24 mouse cellular contexts compared by ENCODE assay signal in the genomic region with DNA sequence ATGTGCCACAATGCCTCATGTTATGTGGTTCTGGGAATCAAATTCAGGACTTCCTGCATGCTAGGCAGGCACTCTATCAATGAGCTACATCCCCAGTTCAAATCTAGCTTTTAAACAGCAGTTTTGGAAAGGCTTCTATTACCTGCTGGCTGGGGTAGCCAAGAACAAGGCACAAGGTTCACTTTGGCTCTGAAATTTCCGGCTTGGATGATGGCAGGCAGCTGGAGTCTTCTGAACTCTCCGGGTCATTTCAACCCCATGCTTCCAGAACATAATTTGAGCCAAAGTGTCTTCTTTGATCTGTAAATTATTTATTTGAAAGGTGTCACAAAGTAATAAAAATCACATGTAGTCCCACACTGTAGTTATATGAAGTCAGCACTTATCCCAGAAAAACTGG. TPM values are rescaled to one million over a fixed set of nuclear protein-coding genes. Genes with fewer than 3 reads are reported as not detected.
DNase-seq lines count a peak whose midpoint lies in the region; ATAC-seq lines count a peak whose summit lies in the region.
"Had no signal": no experiment of that assay in that cellular context is flagged by ENCODE, and none has a peak within 500 bp of the region (broad histone marks: within the 10 kb centered on the region; RNA-seq: fewer than 3 reads in every experiment).

No protein-coding gene starts in this region.

- ATAC-seq in kidney, embryonic 14.5 days (ENCODE audit: low FRiP score, low TSS enrichment), result no peak
- no peak for ATAC-seq in kidney, embryonic 15.5 days (replicated peaks; ENCODE audit: low FRiP score)
- ATAC-seq: activated CD4-positive, CD25-positive, alpha-beta regulatory T cell, adult 4 months; forebrain, embryonic 13.5 days; forebrain, embryonic 16.5 days had no signal

- DNase-seq in kidney, adult 11 months, result peak; percentile 82
- DNase-seq in kidney, adult 9 months, result peak; percentile 92
- peak; percentile 22 for DNase-seq in kidney, postnatal 10 days
- peak; percentile 62 to 82 for DNase-seq in kidney, postnatal 36 days
- no peak for DNase-seq in cerebellum, postnatal 10 days
- DNase-seq: adrenal gland, adult 8-10 months; adrenal gland, postnatal 25 days; cerebellum, adult 11-12 months; cerebellum, adult 8-10 months; cerebellum, postnatal 14 days; gastrocnemius, postnatal 10 days; gastrocnemius, postnatal 36 days; heart, adult 2 months; heart, postnatal 14 days; heart, postnatal 4 days had no signal

- WGBS in kidney, embryonic 14.5 days, result 42% methylated on average over 2 of the region's 2 CpGs
- WGBS in kidney, embryonic 15.5 days, result 41% methylated on average over 2 of the region's 2 CpGs

- no peaks in the 10 kb centered on the region for H3K36me3 ChIP-seq in kidney, embryonic 14.5 days (ENCODE audit: control insufficient read depth, insufficient read depth, low read length)
- H3K36me3 ChIP-seq in kidney, embryonic 15.5 days, result no peaks in the 10 kb centered on the region
- H3K36me3 ChIP-seq: forebrain, embryonic 10.5 days; heart, embryonic 10.5 days; heart, embryonic 13.5 days had no signal

- H3K4me3 ChIP-seq in kidney, embryonic 14.5 days (ENCODE audit: low read length), result no peak overlapping the region
- H3K4me3 ChIP-seq in kidney, embryonic 15.5 days (replicated peaks), result no peak overlapping the region
- H3K4me3 ChIP-seq: forebrain, embryonic 10.5 days; forebrain, embryonic 13.5 days; heart, adult 2 months; heart, embryonic 10.5 days; heart, embryonic 13.5 days had no signal

- no peaks in the 10 kb centered on the region for H3K9me3 ChIP-seq in kidney, embryonic 14.5 days (ENCODE audit: control insufficient read depth, low read length)
- H3K9me3 ChIP-seq in kidney, embryonic 15.5 days (replicated peaks), result no peaks in the 10 kb centered on the region
- H3K9me3 ChIP-seq: forebrain, embryonic 10.5 days; forebrain, embryonic 13.5 days; heart, embryonic 10.5 days; heart, embryonic 13.5 days had no signal

- no peaks in the 10 kb centered on the region for H3K27me3 ChIP-seq in kidney, embryonic 14.5 days (ENCODE audit: control insufficient read depth, insufficient read depth, low read length)
- H3K27me3 ChIP-seq in kidney, embryonic 15.5 days, result no peaks in the 10 kb centered on the region
- H3K27me3 ChIP-seq: forebrain, embryonic 13.5 days had no signal

- no peak overlapping the region for H3K27ac ChIP-seq in kidney, embryonic 14.5 days (ENCODE audit: low read depth, low read length)
- H3K27ac ChIP-seq in kidney, embryonic 15.5 days, result no peak overlapping the region
- H3K27ac ChIP-seq: forebrain, embryonic 10.5 days; forebrain, embryonic 13.5 days; heart, adult 2 months; heart, embryonic 10.5 days; heart, embryonic 13.5 days had no signal

- H3K4me1 ChIP-seq in kidney, embryonic 14.5 days (ENCODE audit: control insufficient read depth, insufficient read depth, low read length), result 0 out of 2 replicates have a peak, but pooled peaks cover under 1% of the 10 kb centered on the region
- H3K4me1 ChIP-seq in kidney, embryonic 15.5 days, result 0 out of 2 replicates have a peak, but pooled peaks cover 2% of the 10 kb centered on the region
- H3K4me1 ChIP-seq: forebrain, embryonic 13.5 days; heart, embryonic 13.5 days had no signal

- no peak overlapping the region for H3K4me2 ChIP-seq in kidney, embryonic 14.5 days (replicated peaks; ENCODE audit: low read depth, low read length)
- H3K4me2 ChIP-seq in kidney, embryonic 15.5 days, result no peak overlapping the region
- H3K4me2 ChIP-seq: forebrain, embryonic 13.5 days; heart, embryonic 13.5 days had no signal

- no peak overlapping the region for H3K9ac ChIP-seq in kidney, embryonic 14.5 days (ENCODE audit: low read depth, low read length)
- no peak overlapping the region for H3K9ac ChIP-seq in kidney, embryonic 15.5 days
- H3K9ac ChIP-seq: forebrain, embryonic 13.5 days; heart, embryonic 13.5 days had no signal

RNA-seq across cellular contexts. Expression of a gene that starts 4.7 kb away (rescaled TPM):
- polyA plus RNA-seq in kidney, embryonic 14.5 days (2014; fragmentation: Nextera tagmentation; extraction: Ambion mirVana), result 1.2 and 3.2 TPM in 2 replicates
- polyA plus RNA-seq in kidney, embryonic 15.5 days (2015; fragmentation: Nextera tagmentation; extraction: Ambion mirVana), result 21.6 and 26.5 TPM in 2 replicates
- polyA plus RNA-seq: activated CD4-positive, CD25-positive, alpha-beta regulatory T cell, adult 4 months; forebrain, embryonic 10.5 days; heart, adult 2 months; heart, embryonic 13.5 days; heart, embryonic 16.5 days had no signal

RNA-seq across cellular contexts. Expression of a gene that starts 22.1 kb away (rescaled TPM):
- polyA plus RNA-seq in kidney, embryonic 14.5 days (2014; fragmentation: Nextera tagmentation; extraction: Ambion mirVana), result 1.7 and 3.9 TPM in 2 replicates
- 6.8 and 8.3 TPM in 2 replicates for polyA plus RNA-seq in kidney, embryonic 15.5 days (2015; fragmentation: Nextera tagmentation; extraction: Ambion mirVana)

RNA-seq across cellular contexts. Expression of a gene that starts 50.5 kb away (rescaled TPM):
- polyA plus RNA-seq in kidney, embryonic 14.5 days (2014; fragmentation: Nextera tagmentation; extraction: Ambion mirVana), result 0.13 TPM in 1 of 2 replicates, not detected in the other
- 0.06 and 0.14 TPM in 2 replicates for polyA plus RNA-seq in kidney, embryonic 15.5 days (2015; fragmentation: Nextera tagmentation; extraction: Ambion mirVana)
- polyA plus RNA-seq: activated CD4-positive, CD25-positive, alpha-beta regulatory T cell, adult 4 months; forebrain, embryonic 10.5 days; heart, embryonic 13.5 days had no signal

Comparison
In these comparisons a context has a peak if more than half of its experiments do, and no peak if none do; other contexts are left out.
1. DNase-seq: peak in kidney, adult 11 months (single experiment), kidney, adult 9 months (single experiment), kidney, postnatal 10 days (single experiment) and kidney, postnatal 36 days (2 of 2); none in cerebellum, postnatal 10 days (0 of 2).